In genomic region chr11:117130888-117131287, GRCm38 (mm10) we compare ENCODE assay signal across 9 mouse cellular contexts. TPM values are rescaled to one million over a fixed set of nuclear protein-coding genes. Genes with fewer than 3 reads are reported as not detected.
DNase-seq lines count a peak whose midpoint lies in the region; ATAC-seq and TF ChIP-seq lines count a peak whose summit lies in the region.
"Had no signal": no experiment of that assay in that cellular context is flagged by ENCODE, and none has a peak within 500 bp of the region (broad histone marks: within the 10 kb centered on the region; RNA-seq: fewer than 3 reads in every experiment).

No protein-coding gene starts in this region.

- H3K27me3 ChIP-seq in intestine, embryonic 14.5 days (replicated peaks; ENCODE audit: control insufficient read depth, insufficient read depth, low read length): no peaks in the 10 kb centered on the region
- no peaks in the 10 kb centered on the region for H3K27me3 ChIP-seq in intestine, postnatal 0 days (replicated peaks; ENCODE audit: control insufficient read depth, insufficient read depth, low read length)
- no peaks in the 10 kb centered on the region for H3K27me3 ChIP-seq in heart, embryonic 16.5 days (ENCODE audit: control insufficient read depth, insufficient read depth, low read length)

- H3K4me2 ChIP-seq in intestine, embryonic 14.5 days (ENCODE audit: low read length): no peak overlapping the region
- H3K4me2 ChIP-seq in intestine, postnatal 0 days (replicated peaks; ENCODE audit: low read depth): no peak overlapping the region
- H3K4me2 ChIP-seq in heart, embryonic 16.5 days (ENCODE audit: low read depth, low read length): no peak overlapping the region

- ATAC-seq in intestine, embryonic 14.5 days (replicated peaks; ENCODE audit: low FRiP score, low TSS enrichment, low read depth): no peak
- no peak for ATAC-seq in intestine, postnatal 0 days
- ATAC-seq in heart, embryonic 16.5 days (replicated peaks; ENCODE audit: extremely low read depth, insufficient read depth, low FRiP score): no peak

- TF ChIP-seq CTCF in intestine, postnatal 0 days (IDR thresholded peaks at IDR 0.05; ENCODE audit: low read depth): no peak

- no peaks in the 10 kb centered on the region for H3K36me3 ChIP-seq in intestine, embryonic 14.5 days (ENCODE audit: control insufficient read depth, insufficient read depth, low read length)
- H3K36me3 ChIP-seq in intestine, postnatal 0 days (ENCODE audit: control insufficient read depth, insufficient read depth): peaks cover 7% of the 10 kb centered on the region
- peaks cover 4% of the 10 kb centered on the region; the same call in 1 of the 2 replicates for H3K36me3 ChIP-seq in heart, embryonic 16.5 days (ENCODE audit: control insufficient read depth, insufficient read depth)

- H3K9me3 ChIP-seq in intestine, embryonic 14.5 days (ENCODE audit: control insufficient read depth, low read length): no peaks in the 10 kb centered on the region
- H3K9me3 ChIP-seq in intestine, postnatal 0 days (ENCODE audit: control insufficient read depth): no peaks in the 10 kb centered on the region
- H3K9me3 ChIP-seq in heart, embryonic 16.5 days (replicated peaks; ENCODE audit: control insufficient read depth, low read length): no peaks in the 10 kb centered on the region

- peaks cover 47% of the 10 kb centered on the region for H3K4me1 ChIP-seq in intestine, embryonic 14.5 days (replicated peaks; ENCODE audit: control insufficient read depth, insufficient read depth, low read length)
- 0 out of 2 replicates have a peak, but pooled peaks cover 7% of the 10 kb centered on the region for H3K4me1 ChIP-seq in intestine, postnatal 0 days (replicated peaks; ENCODE audit: control insufficient read depth, insufficient read depth, low read length)
- H3K4me1 ChIP-seq in heart, embryonic 16.5 days (ENCODE audit: control insufficient read depth, insufficient read depth, low read length): peaks cover 61% of the 10 kb centered on the region

- peak overlapping the region; percentile 68 for H3K27ac ChIP-seq in intestine, embryonic 14.5 days (ENCODE audit: low read depth)
- no peak overlapping the region; the same call in 1 of the 2 replicates for H3K27ac ChIP-seq in intestine, postnatal 0 days (ENCODE audit: low read depth, low read length)
- H3K27ac ChIP-seq in heart, embryonic 16.5 days (ENCODE audit: low read length): no peak overlapping the region; the same call in 1 of the 2 replicates

- no peak overlapping the region for H3K4me3 ChIP-seq in intestine, embryonic 14.5 days (ENCODE audit: low read depth, low read length)
- H3K4me3 ChIP-seq in intestine, postnatal 0 days (ENCODE audit: low read depth, low read length): no peak overlapping the region
- no peak overlapping the region for H3K4me3 ChIP-seq in heart, embryonic 16.5 days (ENCODE audit: low read length)

- no peak overlapping the region for H3K9ac ChIP-seq in intestine, embryonic 14.5 days (ENCODE audit: low read length)
- no peak overlapping the region for H3K9ac ChIP-seq in intestine, postnatal 0 days (ENCODE audit: low read depth, low read length)
- 0 out of 2 replicates have a peak overlapping the region, but pooled peaks have one; percentile 14 for H3K9ac ChIP-seq in heart, embryonic 16.5 days (ENCODE audit: low read length)

- 39% methylated on average over 5 of the region's 5 CpGs for WGBS in intestine, embryonic 14.5 days
- WGBS in intestine, postnatal 0 days: 54% methylated on average over 5 of the region's 5 CpGs
- WGBS in heart, embryonic 16.5 days: 32% methylated on average over 5 of the region's 5 CpGs

- no peak for DNase-seq in intestine, embryonic 14.5 days (ENCODE audit: low spot score)
- DNase-seq in testis, postnatal 10 days (ENCODE audit: low spot score): peak; percentile 63
- no peak for DNase-seq in testis, postnatal 14 days (ENCODE audit: low spot score)
- no peak for DNase-seq in right cerebral cortex, postnatal 25 days
- no peak for DNase-seq in frontal cortex, postnatal 10 days (ENCODE audit: low spot score in 2 of 2)
- DNase-seq: kidney, adult 11 months; liver had no signal

RNA-seq across cellular contexts. Expression of gene Sec14l1, which starts 15.9 kb away (rescaled TPM):
- 22.3 and 23.6 TPM in 2 replicates for polyA plus RNA-seq in intestine, embryonic 14.5 days (2014; fragmentation: Nextera tagmentation; extraction: Ambion mirVana)
- polyA plus RNA-seq in intestine, postnatal 0 days (2015; fragmentation: Nextera tagmentation; extraction: Ambion mirVana): 22.8 and 23.9 TPM in 2 replicates
- 51.0 and 54.9 TPM in 2 replicates for polyA plus RNA-seq in heart, embryonic 16.5 days (2015; fragmentation: Nextera tagmentation; extraction: Ambion mirVana)
